Mouse (Mus musculus) ES-Bruce4 (cell line): Measurements from ENCODE around the gene Fut2.

ENCODE experiments used
- CTCF ChIP-seq: IDR thresholded peaks from one replicate; pipeline ENCODE4 v1.8.1; 2011; ENCODE audit warnings: low read depth, low read length
- EP300 ChIP-seq: IDR thresholded peaks from 2 replicates; pipeline ENCODE4 v1.6.1; 2011; ENCODE audit warnings: low read depth, low read length; ENCODE audit not compliant: insufficient read depth

- TF ChIP-seq EP300 (no peak), CTCF (no peak)
Measured at GRCm38 (mm10) chr7:45644872-45645590, 21.2 kb downstream of the Fut2 start.
